Comparison of ENCODE assay signal across 17 mouse cellular contexts in genomic region chr9:113421121-113421520, GRCm38 (mm10).
"Had no signal": no experiment of that assay in that cellular context is flagged by ENCODE, and none has a peak within 500 bp of the region (broad histone marks: within the 10 kb centered on the region; RNA-seq: fewer than 3 reads in every experiment).

No protein-coding gene starts in this region.

- ATAC-seq: midbrain, embryonic 13.5 days; midbrain, embryonic 15.5 days had no signal

- H3K4me3 ChIP-seq: midbrain, embryonic 10.5 days; midbrain, embryonic 13.5 days; midbrain, embryonic 15.5 days; myocyte; neural tube, embryonic 13.5 days; neural tube, embryonic 15.5 days had no signal

- H3K9ac ChIP-seq: liver, embryonic 14.5 days; lung, embryonic 14.5 days; midbrain, embryonic 13.5 days; midbrain, embryonic 15.5 days; neural tube, embryonic 13.5 days; neural tube, embryonic 15.5 days had no signal

- H3K27ac ChIP-seq: liver, embryonic 14.5 days; midbrain, embryonic 10.5 days; midbrain, embryonic 13.5 days; midbrain, embryonic 15.5 days; neural tube, embryonic 13.5 days; neural tube, embryonic 15.5 days had no signal

- H3K9me3 ChIP-seq: midbrain, embryonic 10.5 days; midbrain, embryonic 13.5 days; midbrain, embryonic 15.5 days; neural tube, embryonic 13.5 days; neural tube, embryonic 15.5 days had no signal

- DNase-seq: lung, adult 18-20 months; lung, postnatal 10 days; lung, postnatal 4 days; right cerebral cortex, postnatal 14 days; right cerebral cortex, postnatal 4 days; spleen, adult 18-20 months; thymus, adult 18-20 months; thymus, postnatal 14 days; thymus, postnatal 36 days had no signal

- H3K4me1 ChIP-seq: midbrain, embryonic 15.5 days had no signal

- H3K4me2 ChIP-seq: lung, embryonic 14.5 days; midbrain, embryonic 13.5 days; midbrain, embryonic 15.5 days; neural tube, embryonic 13.5 days; neural tube, embryonic 15.5 days had no signal

- H3K27me3 ChIP-seq: midbrain, embryonic 13.5 days; midbrain, embryonic 15.5 days; neural tube, embryonic 13.5 days; neural tube, embryonic 15.5 days had no signal

- H3K36me3 ChIP-seq: midbrain, embryonic 10.5 days; midbrain, embryonic 13.5 days; midbrain, embryonic 15.5 days; neural tube, embryonic 13.5 days; neural tube, embryonic 15.5 days had no signal
